Mouse (Mus musculus): ENCODE results near the gene Cnih3. TPM values are rescaled to one million over a fixed set of nuclear protein-coding genes. Genes with fewer than 3 reads are reported as not detected.

The Cnih3 gene
- polyA plus RNA-seq, 1 experiment: 0.67 TPM

DNA sequence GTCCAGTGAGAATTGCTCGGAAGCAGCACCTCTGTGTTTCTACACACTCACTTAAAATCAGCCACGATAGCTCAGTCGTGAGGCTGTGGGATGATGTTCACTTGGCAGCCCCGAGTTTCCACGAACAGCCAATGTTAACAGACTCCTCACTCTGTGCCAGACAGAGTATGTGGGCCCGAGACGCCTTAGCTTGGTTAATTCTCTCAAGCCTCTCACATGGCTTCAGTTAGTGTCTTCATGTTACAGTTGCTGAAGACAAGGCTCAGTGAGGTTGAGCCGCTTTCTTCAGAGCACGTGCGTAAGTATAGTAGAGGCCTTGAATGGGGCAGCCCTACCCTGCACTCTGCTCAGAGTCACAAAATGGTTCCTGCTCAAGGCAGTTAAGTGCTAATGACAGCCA lies 38.1 kb upstream of the Cnih3 start:
- Histone ChIP-seq H3K27ac (ENCODE audit: insufficient read depth, low read length) (no peak overlapping the region), H3K4me3 (ENCODE audit: low read depth, low read length) (no peak overlapping the region), H3K4me1 (ENCODE audit: control insufficient read depth, insufficient read depth, low read length) (no peaks in the 10 kb centered on the region), H3K36me3 (ENCODE audit: control insufficient read depth, insufficient read depth, low read length, poor library complexity, severe bottlenecking) (no peaks in the 10 kb centered on the region), H3K9me3 (replicated peaks; ENCODE audit: control insufficient read depth, insufficient read depth, low read length, poor library complexity, severe bottlenecking) (no peaks in the 10 kb centered on the region), H3K9ac (ENCODE audit: low read depth, poor library complexity, severe bottlenecking) (no peak overlapping the region), H3K27me3 (ENCODE audit: control insufficient read depth, insufficient read depth, low read length, poor library complexity, severe bottlenecking) (no peaks in the 10 kb centered on the region)
- TF ChIP-seq EP300 (IDR thresholded peaks at IDR 0.05; ENCODE audit: insufficient read depth, low read depth, low read length) (no peak), POLR2A (IDR thresholded peaks at IDR 0.05; ENCODE audit: insufficient read depth, low read length) (no peak), CTCF (IDR thresholded peaks at IDR 0.05; ENCODE audit: low read depth, low read length) (no peak)

DNA sequence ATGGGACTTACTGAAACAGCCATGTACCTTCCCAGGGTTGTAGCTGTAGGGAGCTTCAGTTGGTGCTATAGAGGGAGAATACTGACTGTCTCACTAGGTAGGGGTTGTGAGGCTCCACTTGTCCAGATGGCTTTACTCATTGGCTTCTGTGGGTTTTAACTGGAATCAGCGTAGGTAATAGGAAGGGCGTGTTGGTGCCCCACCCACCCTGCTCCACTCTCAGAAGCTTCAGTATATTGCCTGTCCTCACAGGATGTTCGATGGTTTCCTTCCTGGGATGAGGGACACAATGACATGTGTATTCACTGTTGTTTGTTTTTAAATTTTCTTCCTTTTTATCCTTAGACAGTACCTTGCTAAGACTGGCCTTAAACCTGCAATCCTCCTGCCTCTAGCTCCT lies 37.1 kb upstream of the Cnih3 start:
- TF ChIP-seq EP300 (IDR thresholded peaks at IDR 0.05; ENCODE audit: insufficient read depth, low read depth, low read length) (no peak), CTCF (IDR thresholded peaks at IDR 0.05; ENCODE audit: low read depth, low read length) (no peak), POLR2A (IDR thresholded peaks at IDR 0.05; ENCODE audit: insufficient read depth, low read length) (no peak)
- H3K27ac ChIP-seq (ENCODE audit: insufficient read depth, low read length): no peak overlapping the region

DNA sequence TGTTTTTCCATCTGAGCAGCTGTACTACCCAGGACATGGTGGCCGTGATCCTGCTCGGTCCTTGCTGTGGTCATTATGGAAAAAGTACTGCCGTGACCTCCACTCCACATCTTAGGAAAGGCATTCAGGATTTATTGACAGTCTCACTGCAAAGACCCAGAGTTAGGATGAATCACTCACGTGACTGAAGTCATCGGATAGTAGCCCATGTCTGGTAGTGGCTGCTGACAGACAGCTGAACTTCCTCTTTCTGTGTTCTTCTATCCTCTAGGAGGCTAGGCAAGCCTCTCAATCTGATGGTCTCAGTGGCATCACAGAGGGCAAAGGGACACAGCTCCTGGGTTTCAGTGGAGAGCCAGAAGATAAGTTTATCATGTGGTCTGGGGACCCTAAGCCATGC lies 35.9 kb upstream of the Cnih3 start:
- no peaks in the 10 kb centered on the region for H3K36me3 ChIP-seq (ENCODE audit: control insufficient read depth, insufficient read depth, low read length, poor library complexity, severe bottlenecking)
- no peaks in the 10 kb centered on the region for H3K27me3 ChIP-seq (ENCODE audit: control insufficient read depth, insufficient read depth, low read length, poor library complexity, severe bottlenecking)
- no peaks in the 10 kb centered on the region for H3K9me3 ChIP-seq (replicated peaks; ENCODE audit: control insufficient read depth, insufficient read depth, low read length, poor library complexity, severe bottlenecking)
- no peak overlapping the region for H3K27ac ChIP-seq (ENCODE audit: insufficient read depth, low read length)
- no peak for TF ChIP-seq POLR2A (IDR thresholded peaks at IDR 0.05; ENCODE audit: insufficient read depth, low read length)
- no peak for TF ChIP-seq EP300 (IDR thresholded peaks at IDR 0.05; ENCODE audit: insufficient read depth, low read depth, low read length)
- no peak for TF ChIP-seq CTCF (IDR thresholded peaks at IDR 0.05; ENCODE audit: low read depth, low read length)
- H3K4me1 ChIP-seq (ENCODE audit: control insufficient read depth, insufficient read depth, low read length): no peaks in the 10 kb centered on the region
- no peak overlapping the region for H3K9ac ChIP-seq (ENCODE audit: low read depth, poor library complexity, severe bottlenecking)
- H3K4me3 ChIP-seq (ENCODE audit: low read depth, low read length): no peak overlapping the region

More for the DNA sequence above, 37.1 kb upstream of the Cnih3 start:
- no peaks in the 10 kb centered on the region for H3K36me3 ChIP-seq (ENCODE audit: control insufficient read depth, insufficient read depth, low read length, poor library complexity, severe bottlenecking)
- H3K9me3 ChIP-seq (replicated peaks; ENCODE audit: control insufficient read depth, insufficient read depth, low read length, poor library complexity, severe bottlenecking): no peaks in the 10 kb centered on the region
- H3K4me1 ChIP-seq (ENCODE audit: control insufficient read depth, insufficient read depth, low read length): no peaks in the 10 kb centered on the region
- H3K9ac ChIP-seq (ENCODE audit: low read depth, poor library complexity, severe bottlenecking): no peak overlapping the region
- H3K27me3 ChIP-seq (ENCODE audit: control insufficient read depth, insufficient read depth, low read length, poor library complexity, severe bottlenecking): no peaks in the 10 kb centered on the region
- H3K4me3 ChIP-seq (ENCODE audit: low read depth, low read length): no peak overlapping the region

DNA sequence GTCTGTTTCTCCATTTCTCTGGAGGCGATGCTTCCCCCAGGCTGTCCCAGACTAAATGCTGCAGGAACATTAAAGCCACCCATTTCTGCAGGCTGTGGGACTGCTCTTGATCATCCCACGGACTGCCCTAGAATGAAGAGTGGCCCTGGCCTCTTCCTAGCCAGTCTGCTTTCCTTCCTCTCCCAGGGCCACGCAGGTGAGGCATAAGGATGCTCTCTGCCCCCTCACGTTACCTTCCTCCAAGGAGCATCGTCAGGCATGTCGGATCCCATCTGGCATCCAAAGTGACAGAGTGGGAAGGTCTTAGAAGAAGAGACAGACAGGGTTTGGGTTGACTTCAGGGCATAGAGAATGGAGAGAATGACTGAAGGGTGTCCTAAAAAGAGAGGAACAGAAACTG lies 33.0 kb upstream of the Cnih3 start:
- no peaks in the 10 kb centered on the region for H3K36me3 ChIP-seq (ENCODE audit: control insufficient read depth, insufficient read depth, low read length, poor library complexity, severe bottlenecking)
- H3K27me3 ChIP-seq (ENCODE audit: control insufficient read depth, insufficient read depth, low read length, poor library complexity, severe bottlenecking): no peaks in the 10 kb centered on the region
- no peak overlapping the region for H3K4me3 ChIP-seq (ENCODE audit: low read depth, low read length)
- H3K9me3 ChIP-seq (replicated peaks; ENCODE audit: control insufficient read depth, insufficient read depth, low read length, poor library complexity, severe bottlenecking): no peaks in the 10 kb centered on the region
- no peaks in the 10 kb centered on the region for H3K4me1 ChIP-seq (ENCODE audit: control insufficient read depth, insufficient read depth, low read length)
- TF ChIP-seq CTCF (IDR thresholded peaks at IDR 0.05; ENCODE audit: low read depth, low read length) (no peak), POLR2A (IDR thresholded peaks at IDR 0.05; ENCODE audit: insufficient read depth, low read length) (no peak)
- no peak overlapping the region for H3K9ac ChIP-seq (ENCODE audit: low read depth, poor library complexity, severe bottlenecking)
- H3K27ac ChIP-seq (ENCODE audit: insufficient read depth, low read length): no peak overlapping the region

DNA sequence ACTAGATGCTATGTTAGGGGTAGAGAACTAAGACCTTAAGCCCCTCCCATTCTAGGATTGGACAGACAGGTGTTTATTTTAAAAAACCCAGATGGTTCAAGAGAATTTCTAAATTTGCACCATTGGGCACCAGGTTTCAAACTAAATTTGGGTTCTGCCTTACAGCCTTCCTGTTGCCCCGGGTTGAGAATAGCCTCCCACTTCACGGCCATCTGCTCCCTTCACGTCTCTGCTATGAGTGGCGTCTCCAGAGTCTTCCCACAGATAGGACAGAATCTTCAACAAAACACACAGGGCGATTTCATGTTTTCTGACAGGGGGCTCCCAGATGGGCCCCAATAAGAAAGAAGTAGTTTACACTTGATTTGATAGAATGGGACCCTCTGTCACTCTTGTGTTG lies 31.3 kb upstream of the Cnih3 start:
- no peak overlapping the region for H3K4me3 ChIP-seq (ENCODE audit: low read depth, low read length)
- TF ChIP-seq EP300 (IDR thresholded peaks at IDR 0.05; ENCODE audit: insufficient read depth, low read depth, low read length) (no peak), CTCF (IDR thresholded peaks at IDR 0.05; ENCODE audit: low read depth, low read length) (no peak), POLR2A (IDR thresholded peaks at IDR 0.05; ENCODE audit: insufficient read depth, low read length) (no peak)
- no peaks in the 10 kb centered on the region for H3K4me1 ChIP-seq (ENCODE audit: control insufficient read depth, insufficient read depth, low read length)
- no peaks in the 10 kb centered on the region for H3K36me3 ChIP-seq (ENCODE audit: control insufficient read depth, insufficient read depth, low read length, poor library complexity, severe bottlenecking)
- no peaks in the 10 kb centered on the region for H3K9me3 ChIP-seq (replicated peaks; ENCODE audit: control insufficient read depth, insufficient read depth, low read length, poor library complexity, severe bottlenecking)
- H3K9ac ChIP-seq (ENCODE audit: low read depth, poor library complexity, severe bottlenecking): no peak overlapping the region
- H3K27me3 ChIP-seq (ENCODE audit: control insufficient read depth, insufficient read depth, low read length, poor library complexity, severe bottlenecking): no peaks in the 10 kb centered on the region
- H3K27ac ChIP-seq (ENCODE audit: insufficient read depth, low read length): no peak overlapping the region

DNA sequence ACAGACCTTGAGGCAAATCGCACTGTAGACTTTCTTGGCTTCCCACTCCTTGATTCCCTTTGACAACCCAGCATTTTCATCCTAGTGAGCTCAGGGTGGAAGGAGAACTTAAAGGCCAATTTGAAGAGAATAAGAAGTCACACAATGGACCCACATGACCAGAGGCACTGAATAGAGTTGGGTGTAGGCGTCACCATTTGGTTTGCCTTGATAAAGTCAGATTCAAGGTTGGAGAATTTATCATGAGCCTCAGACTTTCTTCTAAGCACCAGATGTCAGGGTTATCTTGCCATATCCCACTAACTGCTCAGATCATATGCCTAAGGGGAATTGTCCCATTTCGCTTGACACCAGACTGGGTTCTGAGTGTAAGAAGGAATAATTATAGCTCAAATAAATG lies 29.3 kb upstream of the Cnih3 start:
- Histone ChIP-seq H3K9me3 (replicated peaks; ENCODE audit: control insufficient read depth, insufficient read depth, low read length, poor library complexity, severe bottlenecking) (no peaks in the 10 kb centered on the region), H3K9ac (ENCODE audit: low read depth, poor library complexity, severe bottlenecking) (no peak overlapping the region), H3K36me3 (ENCODE audit: control insufficient read depth, insufficient read depth, low read length, poor library complexity, severe bottlenecking) (no peaks in the 10 kb centered on the region), H3K27ac (ENCODE audit: insufficient read depth, low read length) (no peak overlapping the region), H3K4me1 (ENCODE audit: control insufficient read depth, insufficient read depth, low read length) (no peaks in the 10 kb centered on the region), H3K4me3 (ENCODE audit: low read depth, low read length) (no peak overlapping the region), H3K27me3 (ENCODE audit: control insufficient read depth, insufficient read depth, low read length, poor library complexity, severe bottlenecking) (no peaks in the 10 kb centered on the region)
- no peak for TF ChIP-seq POLR2A (IDR thresholded peaks at IDR 0.05; ENCODE audit: insufficient read depth, low read length)
- TF ChIP-seq EP300 (IDR thresholded peaks at IDR 0.05; ENCODE audit: insufficient read depth, low read depth, low read length): no peak
- TF ChIP-seq CTCF (IDR thresholded peaks at IDR 0.05; ENCODE audit: low read depth, low read length): no peak

All from ES-Bruce4 (cell line).